Mouse (Mus musculus): ENCODE results near the gene Vsig10l.

Vsig10l gene

DNA sequence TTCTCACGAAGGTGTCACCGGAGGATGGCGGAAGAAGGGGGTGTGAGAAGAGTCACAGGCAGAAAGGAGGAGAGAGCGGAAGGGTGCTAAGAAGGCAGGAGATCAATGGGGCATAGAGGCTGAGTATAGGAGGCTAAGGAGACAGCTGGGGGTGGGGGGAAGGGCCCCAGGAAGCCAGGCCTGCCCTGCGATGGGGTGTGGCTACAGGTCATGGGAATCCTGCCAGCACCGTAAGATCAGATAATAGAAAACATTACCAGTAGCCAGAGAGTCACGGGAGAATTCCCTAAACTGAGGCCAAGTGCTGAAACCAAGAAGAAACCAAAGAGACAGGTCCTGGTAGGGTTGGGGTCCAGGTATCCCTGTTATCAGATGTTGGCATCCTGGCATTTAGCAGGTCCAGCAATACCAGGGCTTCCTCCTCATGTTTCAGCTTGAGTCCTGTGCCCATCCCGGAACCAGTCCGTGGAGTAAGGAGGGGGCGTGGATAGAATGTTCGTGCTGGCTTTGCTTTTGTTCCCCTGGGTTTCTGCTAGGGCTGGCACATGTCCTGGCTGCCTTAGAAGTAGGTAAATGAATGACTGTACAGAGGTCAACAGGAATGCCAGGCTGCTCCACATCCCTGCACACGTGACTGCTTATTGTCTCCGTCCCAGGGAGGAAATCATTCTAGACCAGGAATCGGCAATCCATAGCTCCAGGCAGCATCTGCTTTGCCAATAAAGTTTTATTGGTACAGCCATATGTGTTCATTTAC is 9.2 kb upstream of the Vsig10l start:
- no peak for DNase-seq (ENCODE audit: low spot score in 2 of 2)

DNA sequence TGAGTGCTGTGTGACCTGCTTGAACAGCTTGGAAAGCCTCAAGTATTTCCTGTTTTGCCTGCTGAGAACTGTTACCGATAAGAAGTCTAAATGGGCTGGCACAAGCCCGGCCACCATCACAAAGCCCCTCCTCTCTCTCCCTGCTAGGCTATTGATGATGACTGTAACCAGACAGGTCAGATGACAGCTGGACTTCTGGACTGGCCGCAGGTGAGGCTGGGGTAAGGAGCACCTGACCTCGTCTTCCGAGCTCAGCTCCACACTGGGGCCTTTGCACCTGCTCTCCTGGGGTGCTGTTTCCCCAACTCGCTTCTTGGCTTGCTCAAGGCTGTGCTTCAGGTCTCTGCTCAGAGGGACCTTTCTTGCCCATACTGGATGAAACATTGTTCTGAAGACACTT is 8.6 kb upstream of the Vsig10l start:
- no peak for DNase-seq (ENCODE audit: low spot score in 2 of 2)

DNA sequence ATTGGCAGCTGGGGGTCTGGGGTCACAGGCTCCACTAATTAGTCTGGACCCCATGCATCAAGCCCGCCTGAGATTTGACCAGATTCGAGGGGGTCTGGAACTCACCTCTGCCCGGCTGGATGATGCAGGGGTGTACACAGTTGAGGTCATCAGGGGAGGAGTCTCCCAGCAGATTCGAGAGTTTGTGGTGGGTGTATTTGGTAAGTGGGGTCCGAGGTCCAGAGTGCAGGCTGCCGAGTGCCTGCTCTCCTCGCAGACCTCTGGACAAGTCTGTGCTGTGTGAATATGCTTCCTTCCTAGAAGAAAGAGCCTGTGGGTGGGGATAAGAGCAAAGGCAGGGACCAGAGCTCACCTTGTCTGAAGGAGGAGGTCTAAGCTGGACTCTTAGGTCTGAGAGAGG is 1.0 kb downstream of the Vsig10l start:
- no peak for DNase-seq (ENCODE audit: low spot score in 2 of 2)

DNA sequence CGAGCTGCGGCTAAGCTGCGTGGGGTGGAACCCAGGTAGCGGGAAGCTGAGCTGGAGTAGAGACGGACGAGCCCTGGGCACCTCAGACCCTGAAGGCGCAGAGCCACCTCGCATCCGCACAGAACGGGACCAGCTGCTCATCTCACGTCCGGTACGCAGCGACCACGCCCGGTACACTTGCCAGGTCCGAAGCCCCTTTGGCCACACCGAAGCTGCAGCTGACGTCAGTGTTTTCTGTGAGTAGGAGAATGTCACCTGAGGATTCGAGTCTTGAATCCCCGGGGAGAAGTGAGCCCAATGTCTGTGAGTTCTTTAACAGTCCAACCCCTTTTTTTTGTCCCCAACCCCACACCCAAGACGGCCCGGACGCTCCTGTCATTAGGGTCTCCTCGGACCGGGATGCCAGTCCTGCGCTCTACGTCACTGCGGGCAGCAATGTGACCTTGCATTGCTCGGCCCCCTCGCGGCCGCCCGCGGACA is 2.0 kb downstream of the Vsig10l start:
- no peak for DNase-seq (ENCODE audit: low spot score in 2 of 2)

DNA sequence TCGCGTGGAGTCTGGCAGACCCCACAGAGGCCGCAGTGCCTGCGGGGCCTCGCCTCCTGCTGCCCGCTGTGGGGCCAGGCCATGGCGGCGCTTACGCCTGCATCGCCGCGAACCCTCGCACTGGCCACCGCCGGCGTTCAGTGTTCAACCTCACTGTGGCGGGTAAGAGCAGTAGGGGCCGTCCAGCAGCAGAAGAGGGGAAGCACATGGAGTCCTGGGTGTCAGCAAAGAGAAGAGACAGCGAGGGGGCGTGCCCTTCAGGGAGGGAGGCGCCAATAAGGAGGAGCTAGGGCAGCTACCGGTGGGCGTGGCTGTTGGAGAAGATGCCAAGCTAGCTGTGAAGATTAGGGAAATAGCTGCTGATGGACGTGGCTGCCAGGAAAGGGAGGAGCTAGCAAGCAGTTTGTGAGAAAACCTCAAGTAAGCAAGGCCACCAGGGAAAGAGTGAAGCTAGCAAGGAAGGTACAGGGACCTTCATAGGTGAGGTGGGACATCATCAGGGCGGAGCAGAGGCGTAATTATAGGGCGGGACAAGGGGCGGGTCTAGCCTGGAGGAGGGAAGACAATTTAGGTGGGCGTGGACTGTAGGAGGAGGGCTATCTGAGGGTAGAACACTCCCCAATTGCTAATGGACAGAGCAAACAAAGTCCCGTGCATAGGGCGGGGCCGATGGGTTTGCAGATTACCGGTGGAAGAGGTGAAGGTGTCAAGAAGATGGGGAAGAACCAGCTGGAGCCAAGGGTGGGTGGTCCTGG is 2.6 kb downstream of the Vsig10l start:
- peak; percentile 77 to 85 for DNase-seq (ENCODE audit: low spot score in 2 of 2)

DNA sequence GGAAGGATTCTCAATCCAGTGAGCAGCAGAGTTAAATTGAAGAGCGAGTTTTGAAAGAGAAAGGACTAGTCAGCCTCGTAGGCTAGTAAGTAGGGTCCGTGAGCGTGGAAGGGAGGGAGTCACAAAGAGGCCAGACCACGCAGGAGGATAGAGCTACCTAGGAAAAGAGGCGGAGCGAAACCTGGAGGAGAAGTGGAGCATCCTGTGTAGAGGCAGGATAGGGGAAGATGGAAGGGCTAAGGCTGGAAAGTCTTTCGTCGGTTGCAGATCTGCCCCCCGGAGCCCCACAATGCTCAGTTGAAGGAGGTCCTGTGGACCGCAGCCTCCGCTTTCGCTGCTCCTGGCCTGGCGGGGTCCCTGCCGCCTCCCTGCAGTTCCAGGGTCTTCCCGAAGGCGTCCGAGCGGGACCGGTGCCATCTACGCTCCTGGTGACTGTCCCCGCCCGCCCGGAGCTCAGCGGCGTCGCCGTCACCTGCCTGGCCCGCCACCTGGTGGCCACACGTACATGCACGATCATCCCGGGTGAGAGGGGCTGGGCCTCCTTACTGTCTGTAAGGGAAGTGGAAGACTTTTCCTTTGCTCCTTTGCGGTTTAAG is 3.2 kb downstream of the Vsig10l start:
- peak; percentile 65 to 72 for DNase-seq (ENCODE audit: low spot score in 2 of 2)

DNA sequence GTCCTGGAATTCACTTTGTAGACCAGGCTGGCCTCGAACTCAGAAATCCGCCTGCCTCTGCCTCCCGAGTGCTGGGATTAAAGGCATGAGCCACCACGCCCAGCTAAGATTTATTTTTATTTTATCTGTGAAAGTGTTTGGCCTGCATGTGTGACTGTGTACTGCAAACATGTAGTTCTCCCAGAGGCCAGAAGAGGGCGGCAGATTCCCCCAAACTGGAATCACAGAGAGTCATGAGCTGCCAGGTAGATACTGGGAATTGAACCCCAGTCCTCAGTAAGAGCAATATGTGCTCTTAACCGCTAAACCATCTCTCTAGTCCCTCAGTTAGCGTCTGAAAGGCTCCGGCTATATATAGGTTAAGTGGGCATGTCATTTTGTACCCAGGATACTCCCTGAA is 7.4 kb downstream of the Vsig10l start:
- DNase-seq (ENCODE audit: low spot score in 2 of 2) = no peak

DNA sequence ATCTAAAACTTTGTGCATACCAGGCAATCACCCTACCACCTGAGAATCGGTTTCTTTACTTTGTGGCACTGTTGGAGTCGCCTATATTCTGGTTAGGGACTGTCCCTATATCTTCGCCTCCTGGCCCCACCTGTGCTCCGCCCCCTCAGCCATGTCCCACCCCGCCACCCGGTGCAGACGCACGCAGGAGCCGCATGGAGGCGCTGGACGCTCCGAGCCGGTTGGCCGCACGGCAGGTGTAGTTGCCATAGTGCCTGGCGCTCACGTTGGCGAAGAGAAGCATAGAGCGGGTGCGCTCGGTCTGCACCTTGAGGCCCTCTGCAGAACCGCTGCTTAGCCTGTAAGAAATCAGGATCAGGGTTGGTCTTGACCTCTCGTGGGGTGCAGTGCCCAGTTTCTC is 12.8 kb downstream of the Vsig10l start:
- DNase-seq (ENCODE audit: low spot score in 2 of 2) = no peak

DNA sequence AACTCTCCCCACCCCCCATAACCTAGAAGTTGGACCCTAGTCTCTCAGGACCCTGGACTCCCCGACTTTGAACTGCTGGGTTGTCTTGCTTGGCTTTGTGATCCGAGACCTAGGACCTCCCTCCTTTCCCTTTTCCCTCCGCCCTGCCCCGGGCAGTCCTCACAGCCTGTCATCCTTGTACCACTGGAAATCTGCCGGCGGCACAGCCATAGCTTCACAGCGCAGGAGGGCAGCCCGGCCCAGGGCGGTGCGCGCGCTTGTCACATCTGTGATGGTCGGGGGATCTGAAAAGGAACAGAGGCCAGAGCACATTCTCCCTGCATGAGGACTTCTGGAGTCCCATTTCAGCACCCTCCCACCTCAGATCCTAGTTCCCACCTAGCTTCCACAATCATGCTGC is 13.4 kb downstream of the Vsig10l start:
- no peak for DNase-seq (ENCODE audit: low spot score in 2 of 2)

DNA sequence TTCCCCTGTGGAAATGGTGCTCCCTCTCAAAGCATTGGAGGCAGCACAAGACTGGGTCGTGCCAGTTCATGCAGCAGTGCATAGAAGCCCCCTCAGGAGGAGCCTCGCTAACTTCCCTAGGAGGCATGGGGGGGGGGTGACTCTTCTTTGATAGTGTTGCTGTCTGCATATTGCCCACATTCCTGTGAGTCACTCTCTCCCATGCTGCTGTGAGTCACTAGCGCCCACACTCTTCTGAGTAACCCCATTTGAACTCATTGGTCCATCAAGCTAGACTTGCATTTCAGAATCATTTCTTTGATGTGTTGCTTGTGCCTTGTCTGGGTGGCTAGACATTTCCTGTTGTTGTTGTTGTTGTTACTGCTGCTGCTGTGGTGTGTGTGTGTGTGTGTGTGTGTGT is 18.2 kb downstream of the Vsig10l start:
- DNase-seq (ENCODE audit: low spot score in 2 of 2) = no peak

DNA sequence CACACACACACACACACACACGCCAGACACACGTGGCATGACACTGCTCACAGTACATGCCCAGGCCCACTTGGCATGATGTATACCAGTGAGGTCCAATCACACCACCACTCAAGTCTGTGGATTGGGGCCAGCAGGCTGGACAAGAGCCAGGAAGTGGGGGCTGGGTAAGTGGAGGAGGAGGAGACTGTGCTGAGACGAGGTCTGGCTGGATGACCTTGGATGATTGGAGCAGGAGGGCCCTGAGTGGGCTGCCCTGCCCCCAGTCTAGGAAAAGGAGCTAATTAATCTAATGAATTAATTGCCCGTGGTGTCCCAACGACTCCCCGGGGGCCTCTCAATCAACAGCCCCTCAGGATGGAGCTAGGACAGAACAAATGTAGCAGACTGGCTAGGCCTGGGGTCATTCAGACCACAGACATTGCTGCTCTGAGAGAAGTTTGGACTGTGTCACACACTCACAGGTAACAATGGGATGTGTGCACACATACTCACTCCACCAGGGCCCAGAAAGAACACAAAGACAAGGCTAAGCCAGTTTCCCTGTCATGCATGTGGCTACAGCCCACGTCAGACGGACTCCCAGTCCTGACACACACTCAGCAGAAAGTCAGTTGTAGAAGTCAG is 19.3 kb downstream of the Vsig10l start:
- no peak for DNase-seq (ENCODE audit: low spot score in 2 of 2)

DNA sequence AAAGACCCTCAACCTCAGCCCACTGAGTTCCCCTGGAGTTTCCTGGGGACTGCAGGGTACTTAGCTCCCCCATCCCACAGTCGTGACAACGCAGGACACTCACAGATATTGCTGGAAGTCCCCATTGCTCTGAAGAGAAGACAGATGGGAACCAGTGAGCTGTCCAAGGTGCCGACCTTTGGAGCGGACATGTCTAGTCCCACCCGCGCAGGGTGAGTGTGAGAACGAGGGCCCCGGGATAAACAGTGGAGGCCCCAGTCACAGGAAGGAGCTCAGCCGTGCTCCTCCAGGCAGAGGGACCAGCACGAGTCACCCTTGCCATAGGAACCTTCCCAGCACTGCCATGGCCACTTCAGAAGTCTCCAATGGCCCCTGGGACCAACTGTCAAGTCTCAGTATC is 20.3 kb downstream of the Vsig10l start:
- no peak for DNase-seq (ENCODE audit: low spot score in 2 of 2)

DNA sequence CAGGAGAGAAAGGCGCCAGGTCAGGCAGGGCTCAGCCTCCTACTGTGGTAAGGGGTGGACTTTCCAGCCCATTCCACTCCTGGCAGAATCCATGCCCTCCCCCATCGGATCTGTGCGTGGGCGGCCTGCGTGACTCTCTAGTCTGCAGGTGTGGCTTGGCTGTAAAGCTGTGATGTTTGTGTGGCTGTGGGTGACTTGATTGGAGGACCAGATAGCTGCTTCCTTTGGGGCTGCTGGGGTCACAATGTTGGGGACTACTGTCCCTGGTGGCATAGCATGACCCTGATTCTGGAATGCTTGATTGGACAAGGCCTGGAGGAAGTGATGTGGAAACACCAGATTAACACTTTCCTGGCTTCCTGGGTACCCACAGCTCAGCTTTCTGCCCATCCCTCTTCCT is 25.7 kb downstream of the Vsig10l start:
- peak in 1 of 2 experiments; percentile 34 for DNase-seq (ENCODE audit: low spot score in 2 of 2)

DNA sequence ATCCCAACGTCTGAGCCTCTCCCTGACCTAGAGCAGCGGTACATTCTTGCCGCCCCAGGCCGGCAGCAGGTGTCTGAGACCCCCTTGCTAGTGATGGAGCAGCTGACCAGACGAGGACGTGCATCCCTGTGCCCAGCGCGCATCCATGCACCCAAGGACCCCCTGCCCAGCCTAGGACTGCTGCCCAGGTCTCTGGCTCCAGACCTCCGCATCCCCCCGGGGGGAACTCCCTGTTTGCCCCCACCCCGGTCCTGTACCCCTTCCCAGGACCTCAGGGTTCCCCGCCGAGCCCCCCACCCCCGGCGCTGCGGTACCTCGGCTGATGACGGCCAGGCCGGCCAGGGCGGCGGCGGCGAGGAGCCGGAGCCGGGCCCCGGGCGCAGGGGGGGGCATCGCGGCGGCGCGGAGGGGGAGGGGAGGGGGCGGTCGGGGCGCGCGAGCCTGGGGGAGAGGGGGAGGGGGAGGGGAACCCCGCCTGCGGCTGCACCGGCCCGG is 26.7 kb downstream of the Vsig10l start, which contains the start of gene Iglon5:
Iglon5 (minus strand) TSS at position 445 of the 495 bp plus-strand sequence.
- DNase-seq (ENCODE audit: low spot score in 2 of 2) = no peak

DNA sequence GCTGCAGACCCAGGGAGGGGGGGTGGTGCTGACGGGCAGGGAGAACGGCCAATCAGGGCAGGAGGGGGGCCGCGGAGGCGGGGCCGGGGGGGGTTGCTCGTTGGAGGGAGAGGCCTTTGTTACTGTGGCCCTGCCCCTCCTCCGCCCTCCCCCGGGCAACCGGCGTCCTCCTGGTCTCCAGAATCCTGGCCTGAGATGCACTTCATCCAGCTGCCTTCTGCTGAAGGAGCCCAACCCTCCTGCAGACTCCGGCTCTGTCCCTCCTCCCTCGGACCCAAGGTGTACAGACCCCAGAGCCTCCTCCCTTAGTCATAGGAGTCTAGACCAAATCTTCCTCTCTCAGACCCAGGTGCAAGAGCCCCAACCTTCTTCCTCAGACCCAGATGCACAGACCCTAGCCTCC is 27.2 kb downstream of the Vsig10l start:
- DNase-seq (ENCODE audit: low spot score in 2 of 2) = peak; percentile 68 to 72

DNA sequence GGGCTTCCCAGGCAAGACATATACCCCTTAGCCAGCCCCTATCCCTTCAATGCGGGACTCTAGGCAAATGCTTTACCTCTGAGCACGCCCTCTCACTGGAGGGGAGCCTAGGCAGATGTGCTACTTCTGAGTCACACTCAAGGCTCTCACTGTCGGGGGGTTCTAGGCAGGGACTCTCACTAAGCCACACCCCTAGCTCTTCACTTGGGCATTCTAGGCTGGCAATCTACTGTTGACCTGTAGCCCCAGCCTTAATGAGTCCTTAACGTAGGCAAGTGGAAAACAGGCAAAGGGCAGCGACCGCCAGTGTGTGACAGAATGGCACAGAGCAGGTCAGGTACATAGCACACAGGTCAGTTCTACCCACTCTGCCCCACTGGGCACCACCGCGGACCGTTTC is 27.9 kb downstream of the Vsig10l start:
- DNase-seq (ENCODE audit: low spot score in 2 of 2) = no peak

DNA sequence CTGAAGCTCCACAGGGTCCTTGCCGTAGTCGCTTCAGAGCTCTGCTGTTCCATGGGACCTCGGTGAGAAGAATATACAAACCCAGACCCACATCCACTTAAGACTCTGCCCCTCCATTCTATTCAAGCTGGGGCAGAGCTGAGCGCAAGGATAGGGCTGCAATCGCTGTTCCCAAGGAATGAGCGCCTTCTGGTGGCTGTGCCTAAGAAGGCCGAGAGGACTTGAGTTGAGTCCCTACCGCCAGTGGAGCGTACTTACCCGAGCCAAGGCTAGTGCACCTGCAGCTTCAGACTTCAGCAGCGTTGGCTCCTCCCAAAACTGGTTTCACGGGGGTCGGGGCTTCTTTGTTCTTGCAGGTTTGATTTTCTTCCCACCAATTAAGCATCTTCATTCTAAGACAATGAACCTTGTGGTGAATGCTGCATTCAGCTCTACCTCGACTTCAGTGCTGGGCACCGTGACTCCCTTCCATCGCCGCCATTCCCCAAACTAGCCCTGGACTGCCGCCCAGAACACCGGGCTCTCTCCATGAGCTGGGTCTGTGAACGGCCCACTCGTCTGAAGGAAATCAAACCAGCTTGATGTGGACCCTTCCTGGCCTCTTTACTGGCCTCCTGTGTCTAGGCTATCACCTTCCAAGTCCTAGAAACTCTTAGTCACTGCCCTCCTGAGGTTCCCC is 32.5 kb downstream of the Vsig10l start:
- peak in 1 of 2 experiments; percentile 60 for DNase-seq (ENCODE audit: low spot score in 2 of 2)

DNA sequence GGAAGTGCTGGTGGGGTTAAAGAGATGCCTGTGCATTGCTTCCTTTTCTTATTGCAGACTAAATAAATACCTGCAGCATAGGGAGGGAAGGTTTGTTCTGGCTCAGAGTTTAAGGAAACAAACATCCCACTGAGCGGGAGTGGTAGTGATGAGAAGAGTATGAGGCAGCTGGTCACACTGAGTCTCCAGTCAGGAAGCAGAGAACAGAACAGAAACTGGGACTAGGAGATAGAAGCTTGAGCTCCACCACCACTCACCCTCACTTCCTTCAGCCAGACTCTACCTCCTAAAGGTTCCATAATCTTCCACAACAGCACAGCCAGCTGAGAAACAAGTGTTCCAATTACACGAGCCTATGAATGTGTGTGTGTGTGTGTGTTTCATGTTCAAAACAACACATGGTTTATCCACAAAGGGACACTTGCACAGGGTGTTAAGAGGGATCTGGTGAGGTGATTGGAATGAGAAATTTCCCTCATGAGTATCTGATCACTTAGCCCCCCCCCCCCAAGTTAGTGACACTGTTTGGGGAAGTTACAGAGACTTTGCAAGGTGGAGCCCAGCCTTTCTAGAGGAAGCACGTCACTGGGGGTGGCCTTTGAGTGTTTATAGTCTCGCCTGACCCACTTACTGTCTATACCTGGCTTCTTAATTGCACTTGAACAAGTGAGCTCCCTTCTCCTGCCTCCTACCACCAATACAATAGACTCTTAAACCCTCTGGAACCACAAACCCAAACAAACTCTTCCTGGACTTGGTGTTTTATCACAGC is 48.9 kb downstream of the Vsig10l start:
- DNase-seq (ENCODE audit: low spot score in 2 of 2) = no peak

DNA sequence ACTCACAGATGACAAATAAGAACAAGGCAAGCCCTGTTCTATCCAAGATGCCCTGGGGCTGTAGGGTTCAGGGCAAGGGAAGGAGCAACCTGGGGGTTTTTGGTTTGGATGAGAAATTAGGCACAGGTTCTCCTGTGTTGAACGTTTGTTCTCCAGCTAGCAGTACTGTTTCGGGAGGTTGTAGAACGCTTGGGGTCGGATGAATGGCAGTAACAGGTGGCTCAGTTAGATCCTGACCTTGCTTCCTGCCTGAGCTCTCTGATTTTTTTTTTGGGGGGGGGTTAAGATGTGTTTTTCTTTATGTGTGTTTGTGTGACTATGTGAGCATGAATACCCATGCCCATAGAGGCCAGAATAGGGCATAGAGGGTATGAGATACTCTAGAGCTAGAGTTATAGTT is 49.6 kb downstream of the Vsig10l start:
- no peak for DNase-seq (ENCODE audit: low spot score in 2 of 2)

DNA sequence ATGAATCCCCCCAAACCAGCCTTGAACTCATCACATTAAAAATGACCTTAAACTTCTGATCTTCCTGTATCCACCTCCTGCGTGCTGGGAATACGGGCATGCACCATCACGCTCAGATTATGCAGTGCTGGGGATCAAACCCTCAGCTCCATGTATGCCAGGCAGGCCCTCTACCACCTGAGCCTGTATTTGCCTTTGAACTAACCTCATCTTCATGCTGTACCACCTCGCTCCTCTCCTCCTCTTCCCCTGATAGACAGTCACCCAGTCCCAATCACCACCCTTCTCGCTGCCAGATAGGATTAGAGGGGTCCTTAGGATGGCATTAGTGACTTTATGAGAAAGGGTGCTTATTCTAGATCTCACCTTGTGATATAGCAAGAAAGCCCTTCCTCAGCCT is 52.1 kb downstream of the Vsig10l start:
- DNase-seq (ENCODE audit: low spot score in 2 of 2) = no peak

DNA sequence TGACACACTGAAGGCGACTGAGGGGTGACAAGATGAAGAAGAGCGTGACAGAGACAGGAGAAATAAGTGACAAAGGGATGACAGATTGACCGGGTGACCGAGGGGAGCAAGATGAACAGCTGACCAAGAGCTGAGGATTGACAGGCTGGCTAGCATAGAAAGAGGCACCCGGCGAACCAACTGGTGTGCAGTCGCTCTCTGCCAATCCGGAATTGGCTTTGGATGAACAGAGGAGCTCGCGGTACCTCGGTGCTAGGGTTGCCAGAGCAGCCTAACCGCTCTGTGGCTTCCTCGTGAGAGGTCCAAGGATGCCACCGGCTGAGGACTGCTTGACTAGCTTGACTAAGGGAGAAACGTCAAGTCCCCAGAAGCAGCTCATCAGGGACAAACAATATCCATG is 55.4 kb downstream of the Vsig10l start:
- no peak for DNase-seq (ENCODE audit: low spot score in 2 of 2)
